Mouse (Mus musculus) limb, embryonic 14.5 days (tissue): ENCODE results near the gene Gm10197. TPM values are rescaled to one million over a fixed set of nuclear protein-coding genes. Genes with fewer than 3 reads are reported as not detected.

Experiments
- ATAC-seq: fragments of 200-750 bp; cut with Nextera tagmentation; 2 replicates; pipeline ENCODE4 v1.8.0; 2017; ENCODE audit warnings: low read depth, moderate number of reproducible peaks, moderate TSS enrichment; ENCODE audit not compliant: low FRiP score
- DNase-seq: peaks from one replicate; pipeline ENCODE4 v3.0.0-alpha.2; 2015; ENCODE audit warnings: low spot score
- H3K27ac ChIP-seq: fragments of 300-500 bp; sonication (generic); replicated peaks from 2 replicates; pipeline ENCODE4 v1.5.1; 2014; ENCODE audit warnings: low read depth, mild to moderate bottlenecking, low read length, moderate library complexity, mixed read lengths
- H3K27me3 ChIP-seq: fragments of 300-500 bp; sonication (generic); 2 replicates; pipeline ENCODE4 v1.6.1; 2014; ENCODE audit warnings: low read length, mixed read lengths; ENCODE audit not compliant: control insufficient read depth, insufficient read depth
- H3K36me3 ChIP-seq: fragments of 300-500 bp; sonication (generic); 2 replicates; pipeline ENCODE4 v1.6.1; 2014; ENCODE audit warnings: mild to moderate bottlenecking, low read length, moderate library complexity, mixed read lengths; ENCODE audit not compliant: control insufficient read depth, insufficient read depth
- H3K4me1 ChIP-seq: fragments of 300-500 bp; sonication (generic); 2 replicates; pipeline ENCODE4 v1.6.1; 2014; ENCODE audit warnings: antibody characterized with exemption, low read length, mixed read lengths; ENCODE audit not compliant: control insufficient read depth, insufficient read depth
- H3K4me2 ChIP-seq: fragments of 300-500 bp; sonication (generic); replicated peaks from 2 replicates; pipeline ENCODE4 v1.6.1; 2014; ENCODE audit warnings: low read depth, mild to moderate bottlenecking, low read length, moderate library complexity; ENCODE audit not compliant: severe bottlenecking
- H3K4me3 ChIP-seq: fragments of 300-500 bp; sonication (generic); replicated peaks from 2 replicates; pipeline ENCODE4 v1.5.1; 2014; ENCODE audit warnings: low read length
- H3K9ac ChIP-seq: fragments of 300-500 bp; sonication (generic); 2 replicates; pipeline ENCODE4 v1.6.1; 2014; ENCODE audit warnings: mild to moderate bottlenecking, low read depth, low read length, moderate library complexity; ENCODE audit not compliant: severe bottlenecking
- H3K9me3 ChIP-seq: fragments of 300-500 bp; sonication (generic); 2 replicates; pipeline ENCODE4 v1.6.1; 2016; ENCODE audit warnings: low read length; ENCODE audit not compliant: control insufficient read depth
- POLR2A ChIP-seq: fragments of 200-500 bp; IDR thresholded peaks from 2 replicates; pipeline ENCODE4 v1.8.0; 2012; ENCODE audit warnings: inconsistent platforms, mild to moderate bottlenecking, moderate library complexity, borderline replicate concordance; ENCODE audit not compliant: insufficient read depth, insufficient read length; ENCODE audit errors: extremely low read depth
- WGBS: fragments of 180-500 bp; shearing (Covaris S2); extraction: QIAGEN DNeasy Blood & Tissue Kit; methylation state at CpG from one replicate; pipeline ENCODE4 v1.1.7; 2014; 5-methylcytosine and 5-hydroxymethylcytosine counted together
- polyA plus RNA-seq, 2 experiments: library from polyadenylated mRNA; depleted of rRNA in 1 of 2; stranded (reverse) in 1 of 2; unstranded in 1 of 2; fragments of >200 nt; fragmentation: Nextera tagmentation in 1 of 2; extraction: Ambion mirVana in 1 of 2; gene quantifications; 2 replicates each; pipeline versions ENCODE4 v1.2.1 to v1.2.3; 2012 to 2014

Gm10197 gene
- polyA plus RNA-seq, 2 experiments: not detected

GRCm38 (mm10) chr19:53373570-53373969 lies 2.0 kb upstream of the Gm10197 start:
- Histone ChIP-seq H3K27ac (no peak overlapping the region), H3K9ac (no peak overlapping the region), H3K4me2 (no peak overlapping the region), H3K4me1 (peaks cover 17% of the 10 kb centered on the region), H3K36me3 (peaks cover 45% of the 10 kb centered on the region), H3K4me3 (no peak overlapping the region), H3K9me3 (no peaks in the 10 kb centered on the region), H3K27me3 (no peaks in the 10 kb centered on the region)
- WGBS: 81% methylated on average over 2 of the region's 2 CpGs
- ATAC-seq (no peak), DNase-seq (no peak)
- no peak for TF ChIP-seq POLR2A

- H3K27me3 ChIP-seq: no peaks in the 10 kb centered on the region
- no peak overlapping the region for H3K4me3 ChIP-seq
- H3K9me3 ChIP-seq: no peaks in the 10 kb centered on the region
- 79% methylated on average over 15 of the region's 15 CpGs for WGBS
- H3K4me2 ChIP-seq: no peak overlapping the region
- no peak for TF ChIP-seq POLR2A
- DNase-seq (no peak), ATAC-seq (no peak)
- no peak overlapping the region for H3K27ac ChIP-seq
- peaks cover 35% of the 10 kb centered on the region for H3K4me1 ChIP-seq
- peaks cover 24% of the 10 kb centered on the region for H3K36me3 ChIP-seq
- H3K9ac ChIP-seq: no peak overlapping the region
Observed at GRCm38 (mm10) chr19:53370233-53370632, 1.3 kb downstream of the Gm10197 start.

GRCm38 (mm10) chr19:53369469-53370043 lies 2.0 kb downstream of the Gm10197 start:
- H3K27ac ChIP-seq: peak overlapping the region; percentile 58; the same call in 1 of the 2 replicates
- no peak overlapping the region for H3K4me3 ChIP-seq
- peaks cover 42% of the 10 kb centered on the region for H3K4me1 ChIP-seq
- H3K9ac ChIP-seq: no peak overlapping the region
- 19% methylated on average over 14 of the region's 14 CpGs for WGBS
- H3K9me3 ChIP-seq: no peaks in the 10 kb centered on the region
- peak; percentile 45; the same call in 1 of the 2 replicates for ATAC-seq
- peaks cover 18% of the 10 kb centered on the region for H3K36me3 ChIP-seq
- peak; percentile 92 for DNase-seq
- peak overlapping the region; percentile 33 for H3K4me2 ChIP-seq
- TF ChIP-seq POLR2A: no peak
- no peaks in the 10 kb centered on the region for H3K27me3 ChIP-seq

- Histone ChIP-seq H3K36me3 (peaks cover 7% of the 10 kb centered on the region), H3K27ac (no peak overlapping the region), H3K4me3 (no peak overlapping the region), H3K4me1 (peaks cover 45% of the 10 kb centered on the region), H3K9ac (no peak overlapping the region), H3K9me3 (no peaks in the 10 kb centered on the region), H3K27me3 (no peaks in the 10 kb centered on the region), H3K4me2 (no peak overlapping the region)
- WGBS: 84% methylated on average over 7 of the region's 7 CpGs
- TF ChIP-seq POLR2A: no peak
- no peak for ATAC-seq
- no peak for DNase-seq
Observed at GRCm38 (mm10) chr19:53366881-53367280, 4.7 kb downstream of the Gm10197 start.

- H3K9ac ChIP-seq: no peak overlapping the region
- WGBS: 72% methylated on average over 11 of the region's 11 CpGs
- H3K27ac ChIP-seq: no peak overlapping the region
- 0 out of 2 replicates have a peak, but pooled peaks cover under 1% of the 10 kb centered on the region for H3K36me3 ChIP-seq
- ATAC-seq (no peak), DNase-seq (no peak)
- no peak overlapping the region for H3K4me3 ChIP-seq
- no peak for TF ChIP-seq POLR2A
- no peaks in the 10 kb centered on the region for H3K9me3 ChIP-seq
- H3K4me1 ChIP-seq: peaks cover 42% of the 10 kb centered on the region
- H3K27me3 ChIP-seq: no peaks in the 10 kb centered on the region
- H3K4me2 ChIP-seq: no peak overlapping the region
Observed at GRCm38 (mm10) chr19:53366057-53366775, 5.3 kb downstream of the Gm10197 start.
